Mouse (Mus musculus) gastrocnemius, postnatal 10 days (tissue): Measurements from ENCODE around the gene Aloxe3. TPM values are rescaled to one million over a fixed set of nuclear protein-coding genes. Genes with fewer than 3 reads are reported as not detected.

Experiments used
- DNase-seq: peaks from one replicate; pipeline ENCODE4 v3.0.0; 2021; ENCODE audit warnings: mixed read lengths
- total RNA-seq, 2 experiments: library from RNA; stranded (reverse); gene quantifications; 2 replicates each; pipeline ENCODE4 v1.2.3; 2021

Aloxe3 gene
- total RNA-seq, 2 experiments from 2014 or later = 0.27 TPM; not detected in 1

- DNase-seq = peak; percentile 66
Measured at GRCm38 (mm10) chr11:69125041-69125851, 450 bp upstream of the Aloxe3 start.

- DNase-seq = no peak
Measured at GRCm38 (mm10) chr11:69125919-69126705, 416 bp downstream of the Aloxe3 start.

GRCm38 (mm10) chr11:69126706-69127095, 1.0 kb downstream of the Aloxe3 start:
- DNase-seq = no peak

- no peak for DNase-seq
Measured at GRCm38 (mm10) chr11:69128426-69129122, 2.9 kb downstream of the Aloxe3 start.

GRCm38 (mm10) chr11:69133566-69133922, 7.8 kb downstream of the Aloxe3 start:
- DNase-seq = no peak

GRCm38 (mm10) chr11:69133923-69134621, 8.4 kb downstream of the Aloxe3 start:
- DNase-seq = peak; percentile 39

GRCm38 (mm10) chr11:69134622-69134968, 8.9 kb downstream of the Aloxe3 start:
- DNase-seq = no peak

- DNase-seq = no peak
Measured at GRCm38 (mm10) chr11:69135361-69135760, 9.7 kb downstream of the Aloxe3 start.

GRCm38 (mm10) chr11:69147546-69147945, 21.9 kb downstream of the Aloxe3 start:
- no peak for DNase-seq

- no peak for DNase-seq
Measured at GRCm38 (mm10) chr11:69148451-69148960, 22.8 kb downstream of the Aloxe3 start.

- DNase-seq = peak; percentile 60
Measured at GRCm38 (mm10) chr11:69149728-69150127, 24.0 kb downstream of the Aloxe3 start.

GRCm38 (mm10) chr11:69150444-69150843, 24.7 kb downstream of the Aloxe3 start:
- peak; percentile 74 for DNase-seq

GRCm38 (mm10) chr11:69151004-69151403, 25.3 kb downstream of the Aloxe3 start:
- DNase-seq = no peak

- no peak for DNase-seq
Measured at GRCm38 (mm10) chr11:69153831-69154230, 28.1 kb downstream of the Aloxe3 start.

GRCm38 (mm10) chr11:69155351-69155750, 29.7 kb downstream of the Aloxe3 start:
- no peak for DNase-seq

GRCm38 (mm10) chr11:69156800-69157199, 31.1 kb downstream of the Aloxe3 start, which contains the start of gene Alox12b:
TSS of gene Alox12b (plus strand) at chr11:69156989.
- no peak for DNase-seq

GRCm38 (mm10) chr11:69169313-69169712, 43.6 kb downstream of the Aloxe3 start:
- no peak for DNase-seq

GRCm38 (mm10) chr11:69171626-69172025, 45.9 kb downstream of the Aloxe3 start:
- DNase-seq = peak; percentile 86

- no peak for DNase-seq
Measured at GRCm38 (mm10) chr11:69172606-69173005, 46.9 kb downstream of the Aloxe3 start.

GRCm38 (mm10) chr11:69174722-69175121, 49.0 kb downstream of the Aloxe3 start:
- DNase-seq = no peak

- no peak for DNase-seq
Measured at GRCm38 (mm10) chr11:69178525-69178924, 52.8 kb downstream of the Aloxe3 start.

GRCm38 (mm10) chr11:69179512-69179911, 53.8 kb downstream of the Aloxe3 start:
- no peak for DNase-seq
